Mouse (Mus musculus) stomach, postnatal 0 days (tissue): ENCODE measurements at regions not wholly inside any gene's neighbourhood (a gene's known extent, or its start where the extent isn't known, plus 50 kb on each side); places are given as distances from the start of the nearest gene placed in this dataset.

Experiments
- CTCF ChIP-seq: IDR thresholded peaks from 2 replicates; pipeline ENCODE4 v1.5.1; 2016; ENCODE audit warnings: antibody characterized with exemption, low read depth, mild to moderate bottlenecking, moderate library complexity
- EP300 ChIP-seq: optimal IDR thresholded peaks from 2 replicates; pipeline ENCODE3; 2016; ENCODE audit warnings: antibody characterized with exemption

GRCm38 (mm10) chr1:18416297-18416732 lies 151.4 kb upstream of the Defb41 start:
- no peak for TF ChIP-seq CTCF
- TF ChIP-seq EP300: no peak
